Mouse (Mus musculus): ENCODE measurements at regions not wholly inside any gene's neighbourhood (a gene's known extent, or its start where the extent isn't known, plus 50 kb on each side); places are given as distances from the start of the nearest gene placed in this dataset.
A peak's percentile ranks its signal among the peaks of the same experiment; 100 is the strongest.
"Not testable (repeated sequence)": the region's sequence is repeated elsewhere in the genome, so short reads cannot be mapped to it uniquely, and the experiment has no call there.

DNA sequence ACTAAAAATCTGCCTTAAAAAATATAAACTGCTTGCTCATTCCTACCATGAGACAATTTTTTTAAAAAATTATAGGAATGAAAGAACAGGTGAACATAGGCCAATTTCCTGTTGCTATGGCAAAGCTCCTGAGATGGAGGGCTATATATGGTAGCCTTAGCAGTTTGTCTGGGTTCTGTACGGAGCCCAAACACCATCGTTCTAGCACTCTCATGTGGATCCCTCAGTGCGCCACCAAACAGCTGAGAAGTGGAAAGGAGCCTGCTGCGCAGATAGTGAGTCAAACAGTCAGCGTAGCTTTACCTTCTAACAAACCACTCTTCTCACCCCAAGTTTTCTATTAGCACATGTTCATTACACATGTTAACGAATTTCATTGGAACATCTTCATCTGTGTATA, 168.9 kb upstream of the Plcz1 start:
- peaks cover 3% of the 10 kb centered on the region; the same call in 1 of the 2 replicates for H3K9me3 ChIP-seq (ENCODE audit: control insufficient read depth, low read length)
- H3K4me1 ChIP-seq (replicated peaks; ENCODE audit: control insufficient read depth, insufficient read depth), result no peaks in the 10 kb centered on the region
- no peak overlapping the region for H3K4me3 ChIP-seq (ENCODE audit: low read depth, low read length)
- no peaks in the 10 kb centered on the region for H3K36me3 ChIP-seq (ENCODE audit: control insufficient read depth, insufficient read depth, low read length)
- 94% methylated on average over 6 of the region's 6 CpGs for WGBS
- TF ChIP-seq CTCF (IDR thresholded peaks at IDR 0.05; ENCODE audit: low read depth), result no peak
- no peak overlapping the region for H3K27ac ChIP-seq (replicated peaks)
- DNase-seq (ENCODE audit: low spot score) (no peak), ATAC-seq (ENCODE audit: low FRiP score, low TSS enrichment) (no peak)
- H3K9ac ChIP-seq (ENCODE audit: low read length), result no peak overlapping the region
- no peak overlapping the region for H3K4me2 ChIP-seq (replicated peaks; ENCODE audit: low read depth)
- H3K27me3 ChIP-seq (ENCODE audit: control insufficient read depth, insufficient read depth, low read length), result no peaks in the 10 kb centered on the region

DNA sequence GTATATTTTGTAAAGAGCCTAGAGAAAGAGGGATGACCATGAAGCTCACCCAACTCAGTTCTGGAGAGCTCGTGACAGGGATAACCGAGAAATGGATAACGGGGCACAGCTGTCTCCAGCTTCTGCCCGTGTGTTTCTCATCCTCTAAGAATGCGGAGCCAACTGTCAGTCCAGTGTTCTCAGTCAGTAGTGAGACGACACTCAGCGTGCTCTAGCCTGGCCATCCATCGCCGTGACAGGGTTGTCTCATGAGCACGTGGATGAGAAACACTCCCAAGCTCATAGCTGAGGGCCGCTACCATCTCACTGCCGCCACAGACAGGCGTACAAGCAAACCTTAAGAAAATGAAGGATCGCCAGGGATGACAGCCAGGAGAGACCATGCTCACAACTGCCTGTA, 167.8 kb upstream of the Plcz1 start:
- ATAC-seq (ENCODE audit: low FRiP score, low TSS enrichment), result no peak
- H3K4me2 ChIP-seq (replicated peaks; ENCODE audit: low read depth), result no peak overlapping the region
- no peak for DNase-seq (ENCODE audit: low spot score)
- no peak overlapping the region for H3K27ac ChIP-seq (replicated peaks)
- TF ChIP-seq CTCF (IDR thresholded peaks at IDR 0.05; ENCODE audit: low read depth) (no peak), EP300 (optimal IDR thresholded peaks at IDR 0.05) (no peak)
- H3K36me3 ChIP-seq (ENCODE audit: control insufficient read depth, insufficient read depth, low read length), result no peaks in the 10 kb centered on the region
- H3K27me3 ChIP-seq (ENCODE audit: control insufficient read depth, insufficient read depth, low read length), result no peaks in the 10 kb centered on the region
- 56% methylated on average over 14 of the region's 14 CpGs for WGBS
- no peak overlapping the region for H3K4me3 ChIP-seq (ENCODE audit: low read depth, low read length)
- H3K4me1 ChIP-seq (replicated peaks; ENCODE audit: control insufficient read depth, insufficient read depth), result no peaks in the 10 kb centered on the region
- H3K9me3 ChIP-seq (ENCODE audit: control insufficient read depth, low read length), result peaks cover 3% of the 10 kb centered on the region; the same call in 1 of the 2 replicates
- H3K9ac ChIP-seq (ENCODE audit: low read length), result no peak overlapping the region

DNA sequence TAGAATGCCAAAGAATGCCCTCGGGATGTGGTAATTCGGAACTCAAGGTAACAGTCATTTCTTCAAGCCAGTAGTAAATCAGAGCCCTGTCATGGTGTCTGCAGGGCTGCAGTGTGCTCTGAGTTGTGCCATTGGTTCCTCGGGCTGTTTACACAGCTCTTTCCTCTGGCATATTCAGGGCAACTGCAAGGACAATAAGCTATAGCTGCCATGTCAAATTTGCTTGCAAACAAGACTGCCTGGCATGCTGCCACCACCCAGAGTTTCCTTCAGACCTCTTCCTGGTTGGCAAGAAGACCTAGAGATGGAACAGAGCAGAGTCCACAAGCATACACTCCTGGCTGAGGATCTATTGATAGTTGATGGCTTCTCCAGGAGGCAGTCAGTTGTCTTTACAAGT, 167.1 kb upstream of the Plcz1 start:
- peak; percentile 47 for DNase-seq (ENCODE audit: low spot score)
- Histone ChIP-seq H3K36me3 (ENCODE audit: control insufficient read depth, insufficient read depth, low read length) (no peaks in the 10 kb centered on the region), H3K27me3 (ENCODE audit: control insufficient read depth, insufficient read depth, low read length) (no peaks in the 10 kb centered on the region), H3K9me3 (ENCODE audit: control insufficient read depth, low read length) (peaks cover 3% of the 10 kb centered on the region; the same call in 1 of the 2 replicates), H3K4me3 (ENCODE audit: low read depth, low read length) (no peak overlapping the region), H3K27ac (replicated peaks) (no peak overlapping the region), H3K9ac (ENCODE audit: low read length) (no peak overlapping the region), H3K4me1 (replicated peaks; ENCODE audit: control insufficient read depth, insufficient read depth) (no peaks in the 10 kb centered on the region), H3K4me2 (replicated peaks; ENCODE audit: low read depth) (no peak overlapping the region)
- 0 out of 2 replicates have a peak, but pooled peaks have one; percentile 18 for ATAC-seq (ENCODE audit: low FRiP score, low TSS enrichment)
- 76% methylated on average over 3 of the region's 3 CpGs for WGBS
- TF ChIP-seq CTCF (IDR thresholded peaks at IDR 0.05; ENCODE audit: low read depth), result no peak
- no peak for TF ChIP-seq EP300 (optimal IDR thresholded peaks at IDR 0.05)

DNA sequence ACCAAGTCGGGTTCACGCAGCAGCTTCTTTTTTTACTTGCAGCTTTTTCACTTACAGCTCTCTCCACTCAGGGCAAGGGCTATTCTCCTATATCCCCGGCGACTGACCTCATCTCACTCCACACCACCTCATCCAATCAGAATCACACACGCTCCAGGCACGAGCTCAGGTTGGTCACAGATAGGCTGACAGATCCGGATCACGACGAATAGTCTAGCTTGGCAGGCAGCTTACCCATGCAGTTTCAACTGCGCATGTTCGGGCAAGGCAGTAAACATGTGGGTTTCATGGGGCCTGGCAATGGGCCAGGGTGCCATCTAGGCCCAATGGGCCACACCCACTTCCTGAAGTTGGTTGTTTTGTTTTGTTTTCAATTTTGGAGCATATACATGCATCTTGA, 165.4 kb upstream of the Plcz1 start:
- not testable (repeated sequence) for H3K36me3 ChIP-seq (ENCODE audit: control insufficient read depth, insufficient read depth, low read length); H3K4me1 ChIP-seq (replicated peaks; ENCODE audit: control insufficient read depth, insufficient read depth); H3K9ac ChIP-seq (ENCODE audit: low read length); H3K4me2 ChIP-seq (replicated peaks; ENCODE audit: low read depth); H3K9me3 ChIP-seq (ENCODE audit: control insufficient read depth, low read length); H3K27me3 ChIP-seq (ENCODE audit: control insufficient read depth, insufficient read depth, low read length); H3K27ac ChIP-seq (replicated peaks); ATAC-seq (ENCODE audit: low FRiP score, low TSS enrichment); DNase-seq (ENCODE audit: low spot score); H3K4me3 ChIP-seq (ENCODE audit: low read depth, low read length)
- WGBS, result 91% methylated on average over 11 of the region's 11 CpGs

DNA sequence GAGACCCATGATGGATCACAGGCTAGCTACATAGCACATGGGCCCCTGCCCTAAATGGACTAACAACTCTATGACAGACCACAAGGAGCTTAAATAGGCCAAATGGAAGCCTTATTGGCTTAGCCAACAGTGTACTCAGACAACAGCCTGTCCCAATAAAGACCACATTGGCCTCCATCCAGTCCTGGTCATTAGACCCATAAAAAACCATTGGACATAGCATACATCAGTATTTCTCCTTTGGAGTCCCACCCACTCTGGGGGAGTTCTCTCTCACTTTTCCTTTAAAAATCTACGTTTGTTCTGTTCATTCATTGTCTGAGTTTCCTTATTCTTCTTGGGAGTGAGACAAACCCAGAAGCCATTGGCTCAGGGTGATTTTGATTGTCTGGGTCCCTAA, 160.1 kb upstream of the Plcz1 start:
- Histone ChIP-seq H3K27ac (replicated peaks) (no peak overlapping the region), H3K9ac (ENCODE audit: low read length) (no peak overlapping the region), H3K4me2 (replicated peaks; ENCODE audit: low read depth) (no peak overlapping the region), H3K27me3 (ENCODE audit: control insufficient read depth, insufficient read depth, low read length) (no peaks in the 10 kb centered on the region), H3K9me3 (ENCODE audit: control insufficient read depth, low read length) (no peaks in the 10 kb centered on the region), H3K36me3 (ENCODE audit: control insufficient read depth, insufficient read depth, low read length) (no peaks in the 10 kb centered on the region), H3K4me3 (ENCODE audit: low read depth, low read length) (no peak overlapping the region), H3K4me1 (replicated peaks; ENCODE audit: control insufficient read depth, insufficient read depth) (no peaks in the 10 kb centered on the region)
- no peak for DNase-seq (ENCODE audit: low spot score)
- 64% methylated on average over 1 of the region's 1 CpGs for WGBS
- no peak for TF ChIP-seq EP300 (optimal IDR thresholded peaks at IDR 0.05)
- no peak for TF ChIP-seq CTCF (IDR thresholded peaks at IDR 0.05; ENCODE audit: low read depth)
- no peak for ATAC-seq (ENCODE audit: low FRiP score, low TSS enrichment)

DNA sequence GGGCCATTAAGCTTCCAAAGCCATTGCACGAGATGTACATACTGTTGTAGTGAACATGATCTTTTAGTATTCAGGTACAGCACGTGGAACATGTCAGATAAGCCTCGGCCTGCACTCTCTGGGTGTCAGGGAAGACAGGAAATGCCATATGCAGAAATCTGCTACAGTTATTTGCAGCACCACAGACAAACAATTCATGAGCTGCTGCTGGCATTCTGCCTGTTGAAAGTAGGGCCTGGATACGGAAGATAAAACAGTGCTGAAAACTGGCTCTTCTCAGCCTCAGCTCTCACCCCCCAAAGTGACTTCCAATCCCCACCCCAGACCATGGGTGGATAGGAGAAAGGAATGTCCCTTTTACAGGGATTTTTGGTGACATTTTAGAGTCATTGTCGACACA, 159.1 kb upstream of the Plcz1 start:
- no peak for TF ChIP-seq EP300 (optimal IDR thresholded peaks at IDR 0.05)
- TF ChIP-seq CTCF (IDR thresholded peaks at IDR 0.05; ENCODE audit: low read depth), result no peak
- H3K27ac ChIP-seq (replicated peaks), result no peak overlapping the region
- H3K4me1 ChIP-seq (replicated peaks; ENCODE audit: control insufficient read depth, insufficient read depth), result no peaks in the 10 kb centered on the region
- H3K27me3 ChIP-seq (ENCODE audit: control insufficient read depth, insufficient read depth, low read length), result no peaks in the 10 kb centered on the region
- H3K4me3 ChIP-seq (ENCODE audit: low read depth, low read length), result no peak overlapping the region
- 62% methylated on average over 5 of the region's 5 CpGs for WGBS
- H3K9ac ChIP-seq (ENCODE audit: low read length), result no peak overlapping the region
- ATAC-seq (ENCODE audit: low FRiP score, low TSS enrichment) (no peak), DNase-seq (ENCODE audit: low spot score) (no peak)
- H3K4me2 ChIP-seq (replicated peaks; ENCODE audit: low read depth), result no peak overlapping the region
- no peaks in the 10 kb centered on the region for H3K9me3 ChIP-seq (ENCODE audit: control insufficient read depth, low read length)
- no peaks in the 10 kb centered on the region for H3K36me3 ChIP-seq (ENCODE audit: control insufficient read depth, insufficient read depth, low read length)

All from stomach, postnatal 0 days (tissue).